Mouse (Mus musculus): Measurements from ENCODE around the gene Fabp7.

The Fabp7 gene

GRCm38 (mm10) chr10:57799486-57799885 lies 14.8 kb downstream of the Fabp7 start:
- peak in 1 of 2 experiments; percentile 17 for DNase-seq (ENCODE audit: low spot score in 2 of 2)

- no peak for DNase-seq (ENCODE audit: low spot score in 2 of 2)
Observed at GRCm38 (mm10) chr10:57807754-57808153, 23.1 kb downstream of the Fabp7 start.

- DNase-seq (ENCODE audit: low spot score in 2 of 2) = no peak
Observed at GRCm38 (mm10) chr10:57812161-57812856, 27.6 kb downstream of the Fabp7 start.

- no peak for DNase-seq (ENCODE audit: low spot score in 2 of 2)
Observed at GRCm38 (mm10) chr10:57814295-57814694, 29.6 kb downstream of the Fabp7 start.

- no peak for DNase-seq (ENCODE audit: low spot score in 2 of 2)
Observed at GRCm38 (mm10) chr10:57815869-57816268, 31.2 kb downstream of the Fabp7 start.

GRCm38 (mm10) chr10:57819209-57819608 lies 34.5 kb downstream of the Fabp7 start:
- no peak for DNase-seq (ENCODE audit: low spot score in 2 of 2)

- DNase-seq (ENCODE audit: low spot score in 2 of 2) = no peak
Observed at GRCm38 (mm10) chr10:57822473-57822872, 37.8 kb downstream of the Fabp7 start.

- no peak for DNase-seq (ENCODE audit: low spot score in 2 of 2)
Observed at GRCm38 (mm10) chr10:57828649-57829048, 44.0 kb downstream of the Fabp7 start.

GRCm38 (mm10) chr10:57829621-57830020 lies 44.9 kb downstream of the Fabp7 start:
- DNase-seq (ENCODE audit: low spot score in 2 of 2) = no peak

GRCm38 (mm10) chr10:57835094-57835493 lies 50.4 kb downstream of the Fabp7 start:
- no peak for DNase-seq (ENCODE audit: low spot score in 2 of 2)

GRCm38 (mm10) chr10:57835982-57836381 lies 51.3 kb downstream of the Fabp7 start:
- no peak for DNase-seq (ENCODE audit: low spot score in 2 of 2)
